Mouse (Mus musculus) hindlimb bud, embryonic 11.5 days (tissue): ENCODE measurements around the gene Ppara.

ENCODE experiments used
- DNase-seq: peaks from one replicate; pipeline ENCODE4 v3.0.0-alpha.2; 2012; ENCODE audit warnings: low read depth, low spot score; ENCODE audit errors: extremely low spot score

Gene Ppara

GRCm38 (mm10) chr15:85724271-85725165 lies 10.3 kb upstream of the Ppara start:
- no peak for DNase-seq

GRCm38 (mm10) chr15:85728224-85728623 lies 6.6 kb upstream of the Ppara start:
- no peak for DNase-seq

GRCm38 (mm10) chr15:85729256-85729655 lies 5.5 kb upstream of the Ppara start:
- no peak for DNase-seq

GRCm38 (mm10) chr15:85730027-85730426 lies 4.8 kb upstream of the Ppara start:
- DNase-seq = no peak

GRCm38 (mm10) chr15:85731885-85732603 lies 2.7 kb upstream of the Ppara start:
- DNase-seq = no peak

GRCm38 (mm10) chr15:85732604-85732968 lies 2.2 kb upstream of the Ppara start:
- DNase-seq = no peak

- DNase-seq = no peak
Observed at GRCm38 (mm10) chr15:85733686-85734085, 1.1 kb upstream of the Ppara start.

- DNase-seq = no peak
Observed at GRCm38 (mm10) chr15:85734148-85734547, 635 bp upstream of the Ppara start.

- no peak for DNase-seq
Observed at GRCm38 (mm10) chr15:85735063-85735835, 466 bp downstream of the Ppara start.

- no peak for DNase-seq
Observed at GRCm38 (mm10) chr15:85735836-85736190, 1.0 kb downstream of the Ppara start.

- DNase-seq = no peak
Observed at GRCm38 (mm10) chr15:85736506-85736905, 1.7 kb downstream of the Ppara start.

- DNase-seq = no peak
Observed at GRCm38 (mm10) chr15:85738416-85738815, 3.6 kb downstream of the Ppara start.

GRCm38 (mm10) chr15:85738939-85739338 lies 4.2 kb downstream of the Ppara start:
- no peak for DNase-seq

- DNase-seq = no peak
Observed at GRCm38 (mm10) chr15:85742608-85743007, 7.8 kb downstream of the Ppara start.

GRCm38 (mm10) chr15:85743946-85744345 lies 9.2 kb downstream of the Ppara start:
- DNase-seq = no peak

- no peak for DNase-seq
Observed at GRCm38 (mm10) chr15:85746178-85746577, 11.4 kb downstream of the Ppara start.

- DNase-seq = no peak
Observed at GRCm38 (mm10) chr15:85746671-85747070, 11.9 kb downstream of the Ppara start.

- no peak for DNase-seq
Observed at GRCm38 (mm10) chr15:85747951-85748350, 13.2 kb downstream of the Ppara start.

GRCm38 (mm10) chr15:85748466-85748865 lies 13.7 kb downstream of the Ppara start:
- no peak for DNase-seq

GRCm38 (mm10) chr15:85749141-85749540 lies 14.4 kb downstream of the Ppara start:
- DNase-seq = no peak

GRCm38 (mm10) chr15:85750115-85750514 lies 15.3 kb downstream of the Ppara start:
- no peak for DNase-seq

GRCm38 (mm10) chr15:85752655-85753054 lies 17.9 kb downstream of the Ppara start:
- no peak for DNase-seq
